Mouse (Mus musculus) heart, embryonic 12.5 days (tissue): ENCODE measurements around the gene Tmeff2. TPM values are rescaled to one million over a fixed set of nuclear protein-coding genes. Genes with fewer than 3 reads are reported as not detected.

Source experiments
- ATAC-seq: fragments of 200-750 bp; cut with Nextera tagmentation; 2 replicates; pipeline ENCODE4 v1.8.0; 2017; ENCODE audit warnings: moderate TSS enrichment, moderate library complexity; ENCODE audit not compliant: insufficient number of reproducible peaks, low FRiP score
- H3K27ac ChIP-seq: fragments of 300-500 bp; sonication (generic); 2 replicates; pipeline ENCODE4 v1.5.1; 2016; ENCODE audit warnings: mild to moderate bottlenecking, moderate library complexity; ENCODE audit not compliant: poor library complexity, severe bottlenecking
- H3K27me3 ChIP-seq: fragments of 300-500 bp; sonication (generic); replicated peaks from 2 replicates; pipeline ENCODE4 v1.6.1; 2016; ENCODE audit warnings: mild to moderate bottlenecking, moderate library complexity
- H3K36me3 ChIP-seq: fragments of 300-500 bp; sonication (generic); 2 replicates; pipeline ENCODE4 v1.6.1; 2016; ENCODE audit warnings: mild to moderate bottlenecking, moderate library complexity
- H3K4me1 ChIP-seq: fragments of 300-500 bp; sonication (generic); replicated peaks from 2 replicates; pipeline ENCODE4 v1.6.1; 2016; ENCODE audit warnings: mild to moderate bottlenecking
- H3K4me2 ChIP-seq: fragments of 300-500 bp; sonication (generic); 2 replicates; pipeline ENCODE4 v1.6.1; 2016; ENCODE audit warnings: mild to moderate bottlenecking, moderate library complexity
- H3K4me3 ChIP-seq: fragments of 300-500 bp; sonication (generic); 2 replicates; pipeline ENCODE4 v1.5.1; 2016; ENCODE audit warnings: mild to moderate bottlenecking
- H3K9ac ChIP-seq: fragments of 300-500 bp; sonication (generic); 2 replicates; pipeline ENCODE4 v1.6.1; 2016; ENCODE audit warnings: mild to moderate bottlenecking, moderate library complexity
- H3K9me3 ChIP-seq: fragments of 300-500 bp; sonication (generic); replicated peaks from 2 replicates; pipeline ENCODE4 v1.6.1; 2016; ENCODE audit warnings: mild to moderate bottlenecking, moderate library complexity
- WGBS: fragments of 180-500 bp; shearing (Covaris S2); methylation state at CpG from one replicate; pipeline ENCODE4 v1.1.7; 2016; 5-methylcytosine and 5-hydroxymethylcytosine counted together
- microRNA-seq: library from miRNA; unstranded; fragments of <30 nt; microRNA quantifications from one replicate; pipeline ENCODE4, GENCODE M21; 2017
- polyA plus RNA-seq: library from polyadenylated mRNA; unstranded; fragments of >200 nt; fragmentation: Nextera tagmentation; extraction: Ambion mirVana; gene quantifications from 2 replicates; pipeline ENCODE4 v1.2.1, GENCODE M21; 2016

The Tmeff2 gene
- polyA plus RNA-seq, 1 experiment from 2014 or later = 1.3 TPM

DNA sequence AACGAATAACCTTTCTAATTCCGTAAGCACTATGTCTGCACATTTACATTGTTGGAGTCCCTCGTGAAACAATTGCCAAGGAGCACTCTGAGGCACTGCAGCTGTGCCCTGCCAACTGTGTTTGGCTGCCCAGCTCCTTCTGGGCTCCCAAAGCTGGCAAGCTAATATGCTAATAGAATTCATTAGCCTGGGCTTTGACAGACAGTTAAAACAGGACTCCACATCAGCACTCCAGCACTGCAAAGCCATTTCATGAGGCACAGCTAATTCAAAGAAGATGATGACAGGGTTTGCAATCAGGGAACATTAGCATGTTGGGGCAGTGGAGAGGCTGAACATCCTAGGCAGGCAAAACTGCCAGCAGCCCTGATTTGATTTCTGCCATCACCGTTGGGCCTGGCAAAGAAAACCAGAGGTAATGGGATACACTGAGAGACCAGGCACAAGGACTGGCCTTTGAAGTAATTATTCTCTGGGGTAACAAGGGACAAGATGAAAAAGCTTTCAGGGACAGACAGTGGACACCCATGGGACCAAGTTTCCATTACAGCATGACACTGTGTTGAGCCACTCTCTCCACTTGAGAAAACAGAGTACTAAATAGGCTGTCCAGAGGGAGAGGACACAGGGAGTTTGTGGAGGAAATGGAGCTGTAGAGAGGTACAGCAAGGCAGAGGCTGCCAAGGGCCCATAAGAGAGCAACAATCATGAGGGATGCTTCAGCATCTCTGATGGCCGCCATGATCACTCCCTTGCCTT lies 316.0 kb downstream of the Tmeff2 start:
- no peak overlapping the region for H3K4me3 ChIP-seq
- no peaks in the 10 kb centered on the region for H3K36me3 ChIP-seq
- no peak overlapping the region for H3K9ac ChIP-seq
- 77% methylated on average over 5 of the region's 5 CpGs for WGBS
- H3K9me3 ChIP-seq = no peaks in the 10 kb centered on the region
- H3K27me3 ChIP-seq = no peaks in the 10 kb centered on the region
- H3K27ac ChIP-seq = no peak overlapping the region
- no peaks in the 10 kb centered on the region for H3K4me1 ChIP-seq
- no peak overlapping the region for H3K4me2 ChIP-seq
- ATAC-seq = no peak

DNA sequence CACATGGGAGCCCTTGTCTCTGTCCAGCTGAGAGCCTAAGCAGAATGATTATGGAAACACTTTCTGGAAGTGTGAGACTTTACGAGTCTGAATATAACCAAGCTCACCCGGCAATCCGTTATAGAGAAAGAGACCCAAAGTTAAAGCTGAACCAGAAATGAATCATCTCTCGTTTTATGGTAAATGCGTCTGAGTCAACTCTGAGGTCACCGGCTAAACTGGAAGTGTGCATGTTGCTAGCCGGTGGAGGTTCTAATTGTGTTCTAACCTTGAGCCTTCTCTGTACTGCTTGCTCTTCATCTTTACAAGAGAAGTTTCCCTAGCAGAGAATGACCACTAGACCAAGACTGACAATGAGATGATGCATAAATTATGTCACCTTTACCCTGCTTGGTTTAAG lies 316.8 kb downstream of the Tmeff2 start:
- no peak overlapping the region for H3K4me3 ChIP-seq
- no peak for ATAC-seq
- H3K27me3 ChIP-seq = no peaks in the 10 kb centered on the region
- WGBS = 88% methylated on average over 7 of the region's 7 CpGs
- H3K4me1 ChIP-seq = no peaks in the 10 kb centered on the region
- no peak overlapping the region for H3K27ac ChIP-seq
- no peaks in the 10 kb centered on the region for H3K36me3 ChIP-seq
- no peak overlapping the region for H3K4me2 ChIP-seq
- no peak overlapping the region for H3K9ac ChIP-seq
- H3K9me3 ChIP-seq = no peaks in the 10 kb centered on the region

DNA sequence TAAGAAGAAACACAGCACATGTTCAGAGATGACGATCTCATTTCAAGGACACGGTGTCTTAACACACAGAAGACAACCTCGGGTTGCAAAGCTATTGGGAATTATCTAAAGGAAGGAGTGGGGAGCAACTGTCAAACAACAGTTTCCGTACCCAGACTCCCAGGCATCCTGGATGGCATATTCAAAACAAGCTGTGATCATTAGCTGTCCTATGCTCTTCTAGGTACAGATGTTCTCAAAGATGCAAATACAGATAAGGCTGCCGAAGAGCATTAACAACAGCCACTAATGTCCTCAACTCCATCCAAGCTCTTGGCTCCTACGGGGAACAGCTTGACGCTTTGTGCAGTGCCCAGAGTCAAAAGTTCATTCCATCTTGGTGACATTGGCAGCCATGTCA lies 324.7 kb downstream of the Tmeff2 start:
- H3K4me1 ChIP-seq = no peaks in the 10 kb centered on the region; the same call in 1 of the 2 replicates
- H3K9ac ChIP-seq = no peak overlapping the region
- H3K4me3 ChIP-seq = no peak overlapping the region
- no peaks in the 10 kb centered on the region for H3K9me3 ChIP-seq
- no peak overlapping the region for H3K4me2 ChIP-seq
- WGBS = 78% methylated on average over 7 of the region's 7 CpGs
- H3K36me3 ChIP-seq = no peaks in the 10 kb centered on the region
- no peak overlapping the region for H3K27ac ChIP-seq
- ATAC-seq = no peak
- H3K27me3 ChIP-seq = no peaks in the 10 kb centered on the region

Small RNAs within 50 kb of the gene (microRNA-seq; reads per million reads assigned to microRNA genes)
- gene Gm25736 = not detected
